Mouse (Mus musculus) urinary bladder, adult 18-20 months (tissue): ENCODE results near the gene Vstm2a.
A peak's percentile ranks its signal among the peaks of the same experiment; 100 is the strongest.

ENCODE experiments used
- DNase-seq, 2 experiments: peaks; one replicate each; pipeline ENCODE4 v3.0.0; 2022; ENCODE audit warnings: low spot score in 2 of 2, mixed read lengths in 2 of 2

Gene Vstm2a

DNA sequence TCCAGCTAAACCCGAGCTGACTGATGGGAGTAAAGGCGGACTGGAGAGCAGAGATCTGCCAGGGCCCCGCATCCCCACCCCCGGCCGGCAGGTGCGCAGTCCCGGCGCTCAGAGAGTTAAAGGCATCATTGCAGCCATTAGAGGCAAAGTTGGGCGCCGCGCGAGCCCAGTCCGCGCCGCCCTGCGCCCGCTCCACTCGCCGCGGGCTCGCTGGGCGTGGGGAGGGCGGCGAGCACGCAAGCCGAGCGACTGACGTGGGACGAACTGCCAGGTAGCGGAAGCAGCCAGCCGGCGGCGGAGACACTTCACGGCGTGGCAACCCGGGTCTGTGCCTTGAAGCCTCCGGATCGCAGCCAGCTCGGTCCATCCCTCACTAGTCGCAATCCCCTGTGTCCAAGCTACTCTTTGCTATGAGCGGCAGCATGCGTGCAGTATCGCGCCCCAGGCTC lies at the start of gene Vstm2a:
Gene Vstm2a, plus strand, starts transcription at position 252 of the 449 bp plus-strand sequence.
- peak; percentile 1 to 23 for DNase-seq

DNA sequence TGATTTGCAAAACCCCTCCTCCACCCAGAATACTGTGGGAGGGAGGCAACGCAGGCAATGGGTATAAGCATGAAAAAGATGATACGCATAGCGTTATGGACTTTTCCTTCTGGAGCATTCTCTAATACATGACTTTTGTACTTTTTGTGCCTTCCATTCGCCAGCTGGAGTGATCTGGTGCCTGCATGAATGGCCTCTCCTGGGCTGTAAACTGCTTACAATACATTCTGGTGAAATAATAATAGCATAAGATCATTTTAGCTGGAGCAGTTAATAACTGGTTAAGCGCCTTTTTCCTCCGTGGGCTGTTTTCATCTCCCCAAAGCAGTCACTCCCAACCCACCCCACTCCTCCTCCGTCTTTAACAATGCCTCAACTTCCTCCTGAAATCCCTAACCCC lies 513 bp upstream of the Vstm2a start:
- DNase-seq, result no peak

GRCm38 (mm10) chr11:16258300-16258699 lies 776 bp downstream of the Vstm2a start:
- DNase-seq, result no peak

GRCm38 (mm10) chr11:16259876-16260275 lies 2.4 kb downstream of the Vstm2a start:
- DNase-seq, result no peak

- peak; percentile 16 to 36 for DNase-seq
Observed at GRCm38 (mm10) chr11:16260764-16261578, 3.4 kb downstream of the Vstm2a start.

GRCm38 (mm10) chr11:16268396-16268795 lies 10.9 kb downstream of the Vstm2a start:
- DNase-seq, result no peak

GRCm38 (mm10) chr11:16290381-16290780 lies 32.9 kb downstream of the Vstm2a start:
- DNase-seq, result no peak

DNA sequence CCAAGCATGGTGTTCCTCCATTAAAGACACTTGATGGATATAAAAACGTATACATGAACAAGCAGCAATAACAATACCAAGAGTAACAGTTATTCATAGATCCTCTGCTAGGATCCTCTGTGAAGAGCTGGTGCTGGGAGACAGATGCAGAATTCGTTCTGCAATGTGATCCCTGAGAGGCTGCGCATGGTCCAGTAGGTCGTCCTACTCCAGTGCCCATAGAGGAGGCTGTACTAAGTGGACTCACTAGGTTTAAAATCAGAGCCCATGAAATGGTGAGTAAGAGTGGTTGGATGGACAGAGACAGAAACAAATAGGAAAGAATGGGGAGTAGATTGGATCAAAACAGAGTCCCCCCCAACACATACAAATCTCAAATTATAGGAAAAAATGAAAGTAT lies 35.4 kb downstream of the Vstm2a start:
- no peak for DNase-seq

GRCm38 (mm10) chr11:16296521-16296920 lies 39.0 kb downstream of the Vstm2a start:
- DNase-seq, result no peak

GRCm38 (mm10) chr11:16299492-16299891 lies 42.0 kb downstream of the Vstm2a start:
- no peak for DNase-seq

DNA sequence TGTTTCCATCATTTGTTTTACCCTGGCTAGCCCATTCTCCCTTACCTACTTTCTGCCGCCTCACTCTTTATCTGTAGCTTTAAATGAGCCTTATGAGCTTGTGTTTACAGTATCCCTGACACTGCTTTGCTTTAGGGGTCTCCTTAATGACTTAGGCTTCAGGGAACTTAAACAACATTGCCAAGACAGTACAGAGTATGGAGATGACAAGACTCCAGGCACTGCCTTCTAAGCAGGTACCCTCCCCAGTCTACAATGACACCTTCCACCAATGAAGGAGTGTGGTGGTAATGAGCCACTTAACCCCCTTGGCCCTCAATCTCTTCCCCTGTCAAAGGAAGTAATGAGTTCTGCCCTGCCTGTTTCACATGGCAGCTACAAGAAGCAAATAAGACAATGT lies 42.4 kb downstream of the Vstm2a start:
- no peak for DNase-seq

GRCm38 (mm10) chr11:16300709-16301108 lies 43.2 kb downstream of the Vstm2a start:
- DNase-seq, result no peak

GRCm38 (mm10) chr11:16315097-16315496 lies 57.6 kb downstream of the Vstm2a start:
- no peak for DNase-seq

- no peak for DNase-seq
Observed at GRCm38 (mm10) chr11:16345179-16345578, 87.7 kb downstream of the Vstm2a start.

- no peak for DNase-seq
Observed at GRCm38 (mm10) chr11:16345676-16346075, 88.2 kb downstream of the Vstm2a start.

DNA sequence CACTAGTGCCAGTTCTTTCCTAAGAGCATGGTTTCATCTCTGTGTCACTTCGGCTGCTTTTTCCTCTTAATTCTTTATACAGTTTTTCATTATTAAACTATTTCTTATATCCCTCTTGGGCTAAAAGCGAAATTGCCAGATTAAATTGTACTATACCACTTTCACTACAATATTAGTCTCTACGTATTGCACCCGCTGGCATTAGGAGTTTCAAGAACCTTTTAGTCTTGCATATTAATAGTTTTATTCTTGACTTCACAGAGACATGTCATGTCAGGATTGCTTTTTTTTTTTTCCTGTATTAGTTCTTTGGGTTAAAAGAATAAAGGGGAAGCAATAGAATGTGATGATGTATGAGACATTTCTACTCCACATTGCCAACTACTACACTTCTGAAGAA lies 94.4 kb downstream of the Vstm2a start:
- no peak for DNase-seq

DNA sequence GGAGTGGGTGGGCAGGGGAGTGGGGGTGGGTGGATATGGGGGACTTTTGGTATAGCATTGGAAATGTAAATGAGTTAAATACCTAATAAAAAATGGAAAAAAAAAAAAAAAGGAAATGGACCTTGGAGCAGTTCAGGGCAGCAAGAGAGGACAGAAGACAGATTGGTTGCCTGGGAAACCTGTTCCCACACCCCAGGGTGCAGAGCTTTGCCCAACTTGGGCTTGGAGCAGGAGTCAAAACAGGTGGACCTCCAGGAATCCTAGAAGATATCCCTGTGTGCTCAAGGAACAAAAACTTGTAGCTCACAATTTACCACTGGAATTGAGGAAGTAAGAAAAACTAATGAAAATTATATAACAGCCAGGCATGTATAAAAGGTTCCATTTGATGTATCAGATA lies 96.8 kb downstream of the Vstm2a start:
- DNase-seq, result no peak

DNA sequence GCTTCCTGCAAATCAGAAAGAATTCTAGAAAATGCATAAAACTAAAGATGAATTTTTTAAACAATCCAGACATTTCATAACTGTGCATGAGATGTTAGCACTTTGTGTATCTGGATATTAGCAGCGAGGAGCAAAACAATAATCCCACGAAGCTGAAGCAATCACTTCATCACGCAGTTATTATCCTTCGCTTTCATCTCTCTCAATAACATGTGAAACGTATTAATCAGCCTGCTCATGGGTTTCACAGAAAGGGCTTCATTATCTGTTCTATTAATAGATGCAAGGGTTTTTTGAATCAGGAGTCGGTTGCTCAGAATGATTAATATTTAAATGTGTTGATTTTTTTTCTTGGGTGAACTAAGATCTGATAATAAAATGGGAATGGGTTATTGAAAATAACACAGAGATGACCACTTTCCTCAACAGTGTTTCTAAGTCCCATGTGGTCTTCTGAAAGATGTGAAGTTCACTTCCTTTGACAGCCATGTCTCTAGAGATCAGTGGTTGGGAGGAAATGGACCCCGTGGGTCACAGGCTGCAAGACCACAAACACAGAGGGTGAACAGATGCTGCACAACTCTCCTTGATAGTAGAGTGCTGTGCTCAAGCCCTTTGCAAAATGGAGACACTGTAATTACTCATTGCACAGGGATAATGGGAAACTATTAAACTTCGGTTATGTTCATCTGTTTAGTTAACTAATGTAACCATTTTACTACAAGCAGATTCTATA lies 109.5 kb downstream of the Vstm2a start:
- no peak for DNase-seq

- DNase-seq, result no peak
Observed at GRCm38 (mm10) chr11:16403627-16404026, 146.1 kb downstream of the Vstm2a start.

GRCm38 (mm10) chr11:16411736-16412135 lies 154.2 kb downstream of the Vstm2a start:
- no peak for DNase-seq

GRCm38 (mm10) chr11:16412609-16413008 lies 155.1 kb downstream of the Vstm2a start:
- peak; percentile 9 to 10 for DNase-seq

DNA sequence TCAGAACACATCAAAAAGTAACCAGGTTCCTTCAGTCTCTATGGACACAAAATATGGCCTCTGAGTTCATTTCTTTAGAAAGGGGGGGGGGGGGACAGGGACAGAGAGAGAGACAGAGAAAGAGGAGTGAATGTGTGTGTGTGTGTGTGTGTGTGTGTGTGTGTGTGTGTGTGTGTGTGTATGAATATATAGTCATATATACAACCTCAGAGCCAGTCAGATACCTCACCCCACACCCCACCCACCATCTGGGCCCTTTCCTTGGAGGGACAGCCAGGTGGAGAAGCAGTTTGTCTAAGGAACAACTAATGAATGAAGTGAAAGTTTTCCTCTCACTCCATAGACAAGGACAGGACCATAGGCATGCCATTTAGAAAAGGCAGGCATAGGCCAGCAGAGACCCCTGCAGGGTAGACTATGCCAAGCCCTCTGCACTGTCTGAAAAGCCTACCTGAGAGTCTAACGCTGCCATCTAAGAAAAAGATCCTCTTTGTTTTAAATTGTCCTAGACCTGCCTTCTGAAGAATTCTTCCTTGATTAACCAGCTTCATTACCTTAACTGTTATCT lies 155.6 kb downstream of the Vstm2a start:
- no peak for DNase-seq
